Mouse (Mus musculus): ENCODE results near the gene Adamts4.

Gene Adamts4

DNA sequence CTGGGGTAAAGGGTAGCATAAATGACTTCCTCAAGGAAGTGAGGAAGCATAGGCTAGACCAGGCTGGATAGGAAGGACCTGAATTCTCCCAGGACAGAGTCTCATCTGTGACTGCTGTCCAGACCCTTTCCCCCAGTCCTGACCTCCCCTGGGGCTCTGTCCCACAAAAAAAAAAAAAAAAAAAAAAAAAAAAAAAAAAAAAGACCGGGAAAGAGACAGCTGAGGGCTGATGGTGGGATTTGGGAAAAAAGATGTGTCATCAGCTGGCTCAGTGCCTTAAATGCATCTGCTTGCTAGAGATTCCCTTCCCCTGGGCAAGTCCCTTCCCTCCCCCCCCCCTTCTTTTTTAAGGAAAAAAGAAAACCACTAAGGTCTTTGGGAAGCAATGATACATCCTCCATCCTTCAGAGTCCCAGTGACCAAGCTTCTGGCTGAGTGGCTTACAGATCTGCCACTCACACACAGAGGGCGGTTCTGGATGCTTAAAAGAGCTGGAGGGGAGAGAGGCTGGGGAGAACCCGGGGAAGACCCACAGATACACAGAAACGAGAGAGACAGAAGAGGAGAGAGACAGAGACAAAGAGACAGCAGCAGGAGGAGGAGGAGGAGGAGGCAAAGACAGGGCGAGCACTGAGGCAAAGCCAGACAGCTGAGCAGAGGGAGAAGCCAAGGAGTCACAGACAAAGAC, at the start of gene Adamts4:
Adamts4 (plus strand) TSS at position 509 of the 688 bp plus-strand sequence.
- peak; percentile 80 for DNase-seq

GRCm38 (mm10) chr1:171200769-171201168, 49.5 kb upstream of the Adamts4 start:
- DNase-seq = no peak

- no peak for DNase-seq
Observed at GRCm38 (mm10) chr1:171203471-171204248, 46.6 kb upstream of the Adamts4 start.

GRCm38 (mm10) chr1:171204249-171204644, 46.0 kb upstream of the Adamts4 start:
- no peak for DNase-seq

GRCm38 (mm10) chr1:171205704-171206493, 44.3 kb upstream of the Adamts4 start:
- no peak for DNase-seq

- DNase-seq = no peak
Observed at GRCm38 (mm10) chr1:171209409-171209808, 40.8 kb upstream of the Adamts4 start.

DNA sequence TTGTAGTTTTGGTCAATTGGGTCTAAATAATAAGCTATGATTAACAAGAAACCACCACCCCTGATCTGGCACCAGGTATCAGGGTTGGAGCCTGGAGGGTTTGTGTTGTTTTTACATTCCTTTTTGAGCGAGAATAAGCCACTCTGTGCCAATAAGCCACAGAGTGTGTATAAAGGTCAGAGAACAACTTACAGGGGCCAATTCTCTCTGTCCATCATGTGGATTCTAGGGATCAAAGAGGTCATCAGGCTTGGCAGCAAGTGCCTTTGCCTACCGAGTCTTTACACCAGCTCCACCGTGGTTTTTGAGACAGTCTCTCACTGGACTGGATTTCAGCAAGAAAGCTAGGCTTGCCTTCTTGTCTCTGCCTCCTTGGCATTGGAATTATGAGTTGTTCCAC, 37.4 kb upstream of the Adamts4 start:
- no peak for DNase-seq

GRCm38 (mm10) chr1:171213801-171214496, 36.3 kb upstream of the Adamts4 start, which contains the start of gene Nr1i3:
Gene Nr1i3, plus strand, starts transcription at chr1:171213970.
- DNase-seq = no peak

DNA sequence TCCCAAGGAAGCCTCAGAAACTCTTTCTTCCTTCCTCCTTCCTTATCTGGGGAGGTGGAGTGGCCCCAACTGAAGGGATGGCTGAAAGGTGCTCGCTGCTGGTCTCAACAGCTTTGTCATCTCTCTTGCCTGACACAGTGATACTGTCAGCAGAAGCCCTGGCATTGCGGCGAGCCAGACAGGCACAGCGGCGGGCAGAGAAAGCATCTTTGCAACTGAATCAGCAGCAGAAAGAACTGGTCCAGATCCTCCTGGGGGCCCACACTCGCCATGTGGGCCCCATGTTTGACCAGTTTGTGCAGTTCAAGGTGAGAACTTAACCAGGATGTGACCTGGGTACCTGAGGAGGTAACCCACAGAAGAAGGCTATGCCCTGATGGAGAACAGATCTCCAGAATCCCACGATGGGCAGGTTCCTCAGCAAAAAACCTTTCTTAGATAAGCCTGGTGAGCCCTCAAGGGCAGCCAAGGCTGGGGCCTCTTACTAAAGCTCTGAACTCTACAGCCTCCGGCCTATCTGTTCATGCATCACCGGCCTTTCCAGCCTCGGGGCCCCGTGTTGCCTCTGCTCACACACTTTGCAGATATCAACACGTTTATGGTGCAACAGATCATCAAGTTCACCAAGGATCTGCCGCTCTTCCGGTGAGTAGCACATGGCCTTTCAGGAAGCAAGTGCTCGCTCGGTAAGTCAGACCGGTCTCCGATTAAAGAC, 33.8 kb upstream of the Adamts4 start:
- no peak for DNase-seq

- peak; percentile 93 for DNase-seq
Observed at GRCm38 (mm10) chr1:171220871-171221270, 29.4 kb upstream of the Adamts4 start.

DNA sequence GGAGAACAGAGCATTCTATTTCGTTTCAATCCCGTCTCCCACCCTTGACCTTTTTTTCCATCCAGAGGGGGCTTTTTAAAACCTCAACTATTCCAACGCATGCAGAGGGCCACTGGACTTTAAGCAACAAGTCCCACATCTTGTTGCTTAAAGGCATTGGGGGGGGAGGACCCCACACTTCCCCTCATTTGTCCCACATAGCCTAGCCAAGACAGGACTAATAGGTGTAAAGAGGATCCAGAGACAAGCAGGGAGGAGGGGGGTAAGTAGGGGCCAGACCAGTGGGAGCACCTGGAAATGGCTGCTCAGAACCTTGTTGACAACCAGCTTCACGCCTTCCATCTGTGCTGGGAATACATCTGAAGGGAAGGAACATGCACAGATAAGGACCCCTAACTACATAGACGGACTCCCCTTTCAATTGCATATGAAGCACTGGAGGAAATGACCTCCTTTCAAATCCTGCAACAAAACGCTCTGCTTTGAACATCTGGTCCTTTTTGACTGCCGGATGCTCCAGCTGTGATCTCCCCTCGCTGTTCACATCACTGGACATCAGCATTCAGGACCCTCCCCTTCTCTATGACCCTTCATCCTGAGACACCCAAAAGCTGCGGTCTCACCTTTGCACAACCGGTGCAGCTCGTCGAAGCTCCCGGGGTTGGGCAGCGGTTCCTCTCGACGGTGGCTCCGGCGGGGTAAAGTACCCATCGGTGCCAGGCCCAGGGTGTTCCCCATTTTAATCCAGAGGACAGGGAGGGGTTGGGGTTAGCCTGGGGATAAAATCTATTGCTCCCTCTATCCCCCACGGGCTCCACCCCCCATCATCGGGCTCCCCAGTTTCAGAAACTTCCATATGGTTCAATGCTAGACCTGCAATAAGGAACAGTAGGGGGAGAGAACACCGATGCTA, 28.7 kb upstream of the Adamts4 start:
- DNase-seq = peak; percentile 45

- peak; percentile 93 for DNase-seq
Observed at GRCm38 (mm10) chr1:171222238-171223155, 27.7 kb upstream of the Adamts4 start, which contains the start of gene Tomm40l. Gene Tomm40l, minus strand, starts transcription at chr1:171222514.

- no peak for DNase-seq
Observed at GRCm38 (mm10) chr1:171223168-171223567, 27.1 kb upstream of the Adamts4 start.

GRCm38 (mm10) chr1:171223796-171224195, 26.4 kb upstream of the Adamts4 start:
- peak; percentile 53 for DNase-seq

- DNase-seq = no peak
Observed at GRCm38 (mm10) chr1:171224857-171225256, 25.4 kb upstream of the Adamts4 start, which contains the start of gene Apoa2. Gene Apoa2, plus strand, starts transcription at chr1:171225054.

- no peak for DNase-seq
Observed at GRCm38 (mm10) chr1:171226780-171227179, 23.4 kb upstream of the Adamts4 start.

GRCm38 (mm10) chr1:171227879-171228278, 22.3 kb upstream of the Adamts4 start:
- DNase-seq = no peak

- DNase-seq = no peak
Observed at GRCm38 (mm10) chr1:171229750-171230149, 20.5 kb upstream of the Adamts4 start.

DNA sequence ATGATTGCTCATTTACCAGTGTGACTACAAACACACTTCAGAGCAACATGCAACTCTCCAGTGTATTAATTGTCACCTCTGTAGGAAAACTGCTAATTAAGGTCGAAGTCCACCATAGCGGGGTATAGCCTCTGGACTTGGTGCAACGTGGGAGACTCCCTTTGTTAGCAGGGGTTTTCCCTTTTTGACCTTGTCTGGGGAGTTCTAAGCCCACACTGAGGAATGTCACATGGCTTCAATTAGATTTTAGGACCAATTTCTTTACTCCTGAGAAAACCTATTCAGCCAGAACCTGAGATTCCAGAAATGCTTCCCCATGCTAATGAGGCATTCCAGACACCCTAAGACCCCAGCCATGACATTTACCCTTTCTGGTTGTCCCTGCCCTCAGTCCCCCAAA, 20.0 kb upstream of the Adamts4 start:
- no peak for DNase-seq

- no peak for DNase-seq
Observed at GRCm38 (mm10) chr1:171231844-171232243, 18.4 kb upstream of the Adamts4 start.
